Mouse (Mus musculus) intestine, embryonic 14.5 days (tissue): ENCODE measurements around the gene Oxa1l. TPM values are rescaled to one million over a fixed set of nuclear protein-coding genes. Genes with fewer than 3 reads are reported as not detected.

ENCODE experiments used
- ATAC-seq: fragments of 200-750 bp; cut with Nextera tagmentation; replicated peaks from 2 replicates; pipeline ENCODE4 v1.8.0; 2017; ENCODE audit warnings: low read depth, moderate number of reproducible peaks, moderate TSS enrichment, moderate library complexity; ENCODE audit not compliant: low FRiP score, low TSS enrichment
- DNase-seq: peaks from one replicate; pipeline ENCODE4 v3.0.0-alpha.2; 2018; ENCODE audit warnings: low spot score
- H3K27ac ChIP-seq: fragments of 300-500 bp; sonication (generic); 2 replicates; pipeline ENCODE4 v1.5.1; 2014; ENCODE audit warnings: low read depth, mild to moderate bottlenecking, control low read depth
- H3K27me3 ChIP-seq: fragments of 300-500 bp; sonication (generic); replicated peaks from 2 replicates; pipeline ENCODE4 v1.6.1; 2014; ENCODE audit warnings: low read length, control low read depth; ENCODE audit not compliant: control insufficient read depth, insufficient read depth
- H3K36me3 ChIP-seq: fragments of 300-500 bp; sonication (generic); 2 replicates; pipeline ENCODE4 v1.6.1; 2014; ENCODE audit warnings: low read length, control low read depth; ENCODE audit not compliant: control insufficient read depth, insufficient read depth
- H3K4me1 ChIP-seq: fragments of 300-500 bp; sonication (generic); replicated peaks from 2 replicates; pipeline ENCODE4 v1.6.1; 2014; ENCODE audit warnings: low read length, control low read depth, mixed read lengths; ENCODE audit not compliant: control insufficient read depth, insufficient read depth
- H3K4me2 ChIP-seq: fragments of 300-500 bp; sonication (generic); 2 replicates; pipeline ENCODE4 v1.6.1; 2014; ENCODE audit warnings: low read length
- H3K4me3 ChIP-seq: fragments of 300-500 bp; sonication (generic); 2 replicates; pipeline ENCODE4 v1.5.1; 2014; ENCODE audit warnings: low read depth, low read length, control low read depth, mixed read lengths
- H3K9ac ChIP-seq: fragments of 300-500 bp; sonication (generic); 2 replicates; pipeline ENCODE4 v1.6.1; 2014; ENCODE audit warnings: mild to moderate bottlenecking, low read length
- H3K9me3 ChIP-seq: fragments of 300-500 bp; sonication (generic); 2 replicates; pipeline ENCODE4 v1.6.1; 2016; ENCODE audit warnings: low read length, control low read depth; ENCODE audit not compliant: control insufficient read depth
- WGBS: fragments of 180-500 bp; shearing (Covaris S2); extraction: QIAGEN DNeasy Blood & Tissue Kit; methylation state at CpG from one replicate; pipeline ENCODE4 v1.1.7; 2014; 5-methylcytosine and 5-hydroxymethylcytosine counted together
- polyA plus RNA-seq: library from polyadenylated mRNA; unstranded; fragments of >200 nt; fragmentation: Nextera tagmentation; extraction: Ambion mirVana; gene quantifications from 2 replicates; pipeline ENCODE4 v1.2.1, GENCODE M21; 2014

The Oxa1l gene
- polyA plus RNA-seq, 1 experiment from 2014 or later = 57.0 TPM

DNA sequence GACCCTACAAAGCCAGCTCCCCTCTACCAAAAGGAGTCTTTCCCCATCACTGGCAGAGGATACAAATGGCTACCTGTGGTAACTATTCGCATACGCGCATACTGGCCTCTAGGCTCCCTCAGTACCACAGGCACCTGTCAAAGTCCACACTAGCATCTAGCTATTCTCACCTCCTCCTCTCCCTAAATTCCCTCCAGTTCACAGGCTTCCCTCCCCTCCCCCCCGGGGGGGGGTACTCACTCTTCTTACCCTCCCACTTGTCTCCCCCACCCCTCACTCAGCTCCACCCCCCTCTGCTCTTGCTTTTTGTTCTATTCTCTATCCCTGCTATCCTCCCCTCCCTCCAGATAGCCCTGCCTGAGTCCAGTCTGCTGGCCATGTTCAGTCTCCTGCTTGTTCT is 20.0 kb downstream of the Oxa1l start:
- ATAC-seq (no peak), DNase-seq (no peak)
- no peak overlapping the region for H3K4me3 ChIP-seq
- H3K36me3 ChIP-seq = no peaks in the 10 kb centered on the region
- 68% methylated on average over 4 of the region's 4 CpGs for WGBS
- no peaks in the 10 kb centered on the region for H3K9me3 ChIP-seq
- H3K4me1 ChIP-seq = peaks cover 14% of the 10 kb centered on the region
- H3K27me3 ChIP-seq = no peaks in the 10 kb centered on the region
- H3K27ac ChIP-seq = no peak overlapping the region
- H3K4me2 ChIP-seq = no peak overlapping the region
- H3K9ac ChIP-seq = no peak overlapping the region

DNA sequence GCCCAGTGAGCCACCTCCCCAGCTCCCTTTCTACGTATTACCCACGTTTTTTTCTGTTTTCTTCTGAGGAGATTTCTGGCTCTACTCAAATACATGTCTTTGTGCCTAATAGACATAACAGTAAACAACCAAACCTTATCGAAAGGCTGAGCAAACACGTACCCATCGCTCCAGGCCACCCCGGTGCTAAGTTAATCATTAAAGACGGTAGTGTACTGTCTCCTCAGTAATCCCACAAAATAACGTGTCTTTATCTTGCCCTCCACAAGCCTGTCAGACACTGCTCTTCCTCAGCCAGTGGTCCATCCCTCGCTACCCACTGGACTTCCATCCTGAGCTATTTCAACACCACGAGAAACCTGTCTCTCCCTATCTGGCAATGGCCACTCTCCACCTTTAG is 21.2 kb downstream of the Oxa1l start:
- H3K4me1 ChIP-seq = peaks cover 14% of the 10 kb centered on the region
- WGBS = 67% methylated on average over 10 of the region's 10 CpGs
- no peaks in the 10 kb centered on the region for H3K27me3 ChIP-seq
- H3K9me3 ChIP-seq = no peaks in the 10 kb centered on the region
- no peaks in the 10 kb centered on the region for H3K36me3 ChIP-seq
- H3K4me3 ChIP-seq = no peak overlapping the region
- H3K9ac ChIP-seq = no peak overlapping the region
- DNase-seq = no peak
- H3K27ac ChIP-seq = no peak overlapping the region; the same call in 1 of the 2 replicates
- no peak overlapping the region for H3K4me2 ChIP-seq
- ATAC-seq = 0 out of 2 replicates have a peak, but pooled peaks have one; percentile 25

DNA sequence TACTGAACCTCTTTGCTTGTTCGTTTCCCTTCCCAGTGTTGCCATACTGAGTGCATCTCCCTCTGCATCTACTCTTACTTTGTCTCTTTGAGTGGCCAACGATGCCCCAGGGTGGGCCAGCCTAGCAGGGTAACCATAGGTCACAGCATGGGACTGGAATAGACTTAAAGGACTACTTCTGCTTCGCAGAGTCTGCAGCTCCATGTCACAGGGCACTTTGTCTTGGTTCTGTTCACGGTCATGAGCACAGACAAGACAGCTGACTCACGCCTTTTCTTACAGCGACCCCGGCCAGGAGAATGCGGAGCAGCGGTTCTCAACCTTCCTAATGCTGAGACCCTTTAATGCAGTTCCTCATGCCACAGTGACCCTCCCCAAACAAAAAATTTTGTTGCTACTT is 22.0 kb downstream of the Oxa1l start:
- ATAC-seq = no peak
- H3K9ac ChIP-seq = no peak overlapping the region
- WGBS = 78% methylated on average over 9 of the region's 9 CpGs
- H3K27ac ChIP-seq = no peak overlapping the region; the same call in 1 of the 2 replicates
- no peak overlapping the region for H3K4me3 ChIP-seq
- no peaks in the 10 kb centered on the region for H3K27me3 ChIP-seq
- no peaks in the 10 kb centered on the region for H3K36me3 ChIP-seq
- no peak overlapping the region for H3K4me2 ChIP-seq
- H3K9me3 ChIP-seq = no peaks in the 10 kb centered on the region
- H3K4me1 ChIP-seq = peaks cover 14% of the 10 kb centered on the region
- no peak for DNase-seq

DNA sequence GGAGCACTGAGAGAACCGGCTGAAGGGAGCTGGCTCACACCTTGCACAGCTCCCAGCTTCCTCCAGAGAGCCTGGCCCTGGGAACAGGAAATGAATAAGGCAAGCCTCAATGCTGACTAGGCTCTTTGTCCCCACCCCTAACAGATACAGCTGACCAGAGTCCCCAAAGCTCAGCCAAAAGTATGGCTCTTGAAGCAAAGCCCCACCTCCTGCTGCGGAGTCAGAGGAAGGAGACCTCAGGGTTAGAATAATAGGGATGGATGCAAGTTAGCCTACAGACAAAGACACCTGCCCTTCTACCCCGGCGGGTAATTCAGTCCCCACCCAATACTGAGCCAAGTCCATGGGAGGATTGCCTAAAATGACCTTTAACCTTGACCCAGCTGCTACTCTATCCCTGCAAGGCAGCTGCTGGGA is 22.7 kb downstream of the Oxa1l start:
- DNase-seq (no peak), ATAC-seq (peak; percentile 57; the same call in 1 of the 2 replicates)
- Histone ChIP-seq H3K9ac (no peak overlapping the region), H3K36me3 (no peaks in the 10 kb centered on the region), H3K4me2 (no peak overlapping the region), H3K4me1 (peaks cover 14% of the 10 kb centered on the region), H3K27me3 (no peaks in the 10 kb centered on the region), H3K27ac (no peak overlapping the region; the same call in 1 of the 2 replicates), H3K9me3 (no peaks in the 10 kb centered on the region), H3K4me3 (no peak overlapping the region)
- WGBS = 58% methylated on average over 4 of the region's 4 CpGs

DNA sequence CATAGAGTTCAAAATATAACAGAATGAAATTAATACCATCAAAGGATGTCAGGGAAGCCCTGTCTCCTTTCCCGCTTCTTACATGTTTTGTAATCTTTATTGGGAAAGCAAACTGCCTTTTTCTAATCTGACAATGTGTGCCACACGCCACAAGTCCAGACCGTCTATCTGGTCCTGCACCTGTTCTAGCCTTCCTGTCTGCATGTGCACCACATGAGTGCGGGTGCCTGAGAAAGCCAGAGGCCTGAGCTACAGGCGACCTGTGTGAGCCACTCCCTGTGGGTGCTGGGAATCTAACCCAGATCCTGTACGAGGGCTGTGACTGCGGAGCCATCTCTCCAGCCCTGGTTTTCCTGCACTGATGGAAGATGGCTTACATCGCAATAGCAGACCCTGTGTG is 23.8 kb downstream of the Oxa1l start:
- Histone ChIP-seq H3K27me3 (no peaks in the 10 kb centered on the region), H3K4me3 (no peak overlapping the region), H3K9me3 (no peaks in the 10 kb centered on the region), H3K36me3 (no peaks in the 10 kb centered on the region), H3K27ac (no peak overlapping the region), H3K9ac (no peak overlapping the region), H3K4me2 (no peak overlapping the region), H3K4me1 (peaks cover 14% of the 10 kb centered on the region)
- 88% methylated on average over 8 of the region's 8 CpGs for WGBS
- ATAC-seq = no peak
- DNase-seq = no peak

DNA sequence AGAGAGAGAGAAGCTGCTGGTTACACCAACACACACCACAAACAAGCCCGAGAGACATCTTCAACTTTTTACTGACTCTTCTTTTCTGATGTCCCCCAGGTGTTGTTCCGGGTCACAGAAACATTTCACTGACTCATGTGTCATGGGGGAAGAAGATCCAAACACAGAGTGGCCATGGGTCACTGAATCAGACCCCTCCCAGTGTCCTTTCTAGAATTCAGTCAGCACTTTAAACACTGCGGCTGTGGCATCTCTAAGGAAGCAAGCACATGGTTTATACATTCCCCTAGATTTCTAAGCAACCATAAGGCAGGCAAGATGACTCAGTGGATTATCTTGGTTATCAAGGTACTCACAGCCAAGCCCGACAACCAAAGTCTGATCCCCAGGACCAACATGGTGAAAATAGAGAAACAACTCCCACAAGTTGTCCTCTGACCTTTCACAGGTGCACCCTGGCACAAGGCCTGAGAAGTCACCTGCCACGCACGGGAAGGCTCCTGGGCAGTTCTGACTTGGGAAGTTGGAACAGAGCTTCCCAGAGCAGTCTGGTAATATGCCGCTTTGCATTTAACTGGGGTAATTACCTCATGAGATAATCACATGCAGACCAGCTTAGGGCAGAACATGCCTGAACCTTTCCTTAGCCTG is 25.5 kb downstream of the Oxa1l start:
- no peak overlapping the region for H3K4me2 ChIP-seq
- peaks cover 8% of the 10 kb centered on the region for H3K4me1 ChIP-seq
- H3K4me3 ChIP-seq = no peak overlapping the region
- DNase-seq (no peak), ATAC-seq (no peak)
- no peaks in the 10 kb centered on the region for H3K27me3 ChIP-seq
- no peak overlapping the region for H3K27ac ChIP-seq
- no peak overlapping the region for H3K9ac ChIP-seq
- no peaks in the 10 kb centered on the region for H3K36me3 ChIP-seq
- WGBS = 77% methylated on average over 7 of the region's 7 CpGs
- H3K9me3 ChIP-seq = no peaks in the 10 kb centered on the region

DNA sequence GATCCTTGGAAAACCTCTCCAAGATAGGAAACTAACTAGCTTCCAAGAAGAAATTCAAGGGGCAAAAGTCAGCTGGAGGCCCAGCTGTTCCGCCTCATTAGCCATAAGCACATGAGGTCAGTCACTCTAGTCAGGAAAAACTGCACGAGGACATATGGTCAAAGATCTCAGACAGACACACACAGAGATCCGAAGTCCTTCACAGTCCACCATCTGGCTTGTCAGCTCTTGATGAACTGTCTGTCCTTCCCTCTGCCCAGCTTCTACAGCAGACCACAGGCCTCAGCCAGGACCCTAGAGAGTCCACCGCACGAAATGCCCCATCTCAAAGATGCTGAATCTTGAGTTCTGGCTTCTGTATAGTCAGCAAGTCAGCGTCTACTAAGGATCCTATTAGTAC is 26.9 kb downstream of the Oxa1l start:
- Histone ChIP-seq H3K9ac (no peak overlapping the region), H3K4me1 (peaks cover 8% of the 10 kb centered on the region), H3K36me3 (no peaks in the 10 kb centered on the region), H3K27ac (no peak overlapping the region), H3K4me3 (no peak overlapping the region), H3K4me2 (no peak overlapping the region), H3K9me3 (no peaks in the 10 kb centered on the region), H3K27me3 (no peaks in the 10 kb centered on the region)
- ATAC-seq (no peak), DNase-seq (no peak)
- WGBS = 68% methylated on average over 6 of the region's 6 CpGs

DNA sequence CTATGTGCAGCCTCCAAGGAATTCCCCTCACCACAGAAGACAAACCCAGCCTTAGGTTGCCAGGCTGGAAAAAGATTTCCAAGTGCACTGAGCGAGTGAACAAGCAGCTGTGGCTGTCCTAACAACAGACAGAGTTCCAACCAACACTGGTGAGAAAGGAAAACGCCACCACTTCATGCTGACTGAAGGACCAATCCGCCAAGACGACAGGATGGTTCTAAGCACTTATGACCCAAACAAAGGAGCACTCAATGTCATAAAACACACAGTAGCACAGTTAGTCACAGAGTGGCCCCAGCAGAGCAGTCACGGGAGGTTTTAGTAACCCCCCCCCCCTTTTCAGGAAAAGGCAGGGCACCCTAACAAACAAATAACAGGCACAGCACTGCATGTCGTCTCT is 30.2 kb downstream of the Oxa1l start:
- WGBS = 41% methylated on average over 6 of the region's 6 CpGs
- Histone ChIP-seq H3K9me3 (no peaks in the 10 kb centered on the region), H3K4me2 (no peak overlapping the region), H3K4me1 (no peaks in the 10 kb centered on the region), H3K36me3 (no peaks in the 10 kb centered on the region), H3K9ac (no peak overlapping the region), H3K27ac (no peak overlapping the region), H3K4me3 (no peak overlapping the region), H3K27me3 (no peaks in the 10 kb centered on the region)
- ATAC-seq (no peak), DNase-seq (no peak)

DNA sequence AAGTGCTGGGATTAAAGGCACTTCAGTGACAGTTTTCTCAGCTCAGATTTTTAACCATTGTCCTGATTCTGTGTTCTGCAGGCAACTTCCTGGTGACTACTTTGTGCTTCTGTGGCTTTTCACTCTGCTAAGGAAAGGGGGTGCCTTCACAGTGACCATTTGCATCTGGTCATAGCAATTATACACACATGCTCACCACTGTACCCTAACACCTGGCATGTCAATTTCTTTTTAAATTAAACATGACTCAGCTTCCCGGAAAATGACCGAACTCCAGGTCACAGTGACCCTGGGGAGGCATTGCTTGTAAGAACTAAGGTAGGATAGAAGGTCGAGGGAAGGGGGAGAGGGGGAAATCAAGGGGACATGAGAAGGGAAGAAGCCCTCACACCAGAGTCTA is 33.2 kb downstream of the Oxa1l start:
- no peak overlapping the region for H3K27ac ChIP-seq
- H3K9me3 ChIP-seq = no peaks in the 10 kb centered on the region
- no peak overlapping the region for H3K4me2 ChIP-seq
- no peak overlapping the region for H3K4me3 ChIP-seq
- no peak overlapping the region for H3K9ac ChIP-seq
- H3K27me3 ChIP-seq = no peaks in the 10 kb centered on the region
- 74% methylated on average over 3 of the region's 3 CpGs for WGBS
- DNase-seq = no peak
- H3K4me1 ChIP-seq = peaks cover under 1% of the 10 kb centered on the region; the same call in 1 of the 2 replicates
- ATAC-seq = no peak
- no peaks in the 10 kb centered on the region for H3K36me3 ChIP-seq
